Mouse (Mus musculus) MEL (cell line): ENCODE results near the gene Gm43552. TPM values are rescaled to one million over a fixed set of nuclear protein-coding genes. Genes with fewer than 3 reads are reported as not detected.

Experiments used
- DNase-seq: peaks from one replicate; pipeline ENCODE4 v3.0.0; 2011; ENCODE audit warnings: low read depth, low spot score
- H3K27ac ChIP-seq: 2 replicates; pipeline ENCODE4 v1.5.1; 2012; ENCODE audit warnings: low read depth, mild to moderate bottlenecking, control low read depth, low read length, moderate library complexity; ENCODE audit not compliant: control insufficient read depth
- H3K27me3 ChIP-seq, 2 experiments: fragments of 150-350 bp in 1 of 2; sonication (generic) in 1 of 2; 2 replicates each; pipeline ENCODE4 v1.6.1; 2012; ENCODE audit warnings: low read length in 2 of 2, mild to moderate bottlenecking in 2 of 2, improper control_type of control experiment in 1 of 2, moderate library complexity in 1 of 2; ENCODE audit not compliant: insufficient read depth in 2 of 2, control insufficient read depth in 1 of 2
- H3K36me3 ChIP-seq, 2 experiments: 2 replicates each; pipeline ENCODE4 v1.6.1; 2012 to 2014; ENCODE audit warnings: low read length in 2 of 2, improper control_type of control experiment in 1 of 2, inconsistent platforms in 1 of 2, mild to moderate bottlenecking in 1 of 2; ENCODE audit not compliant: insufficient read depth in 2 of 2, control insufficient read depth in 1 of 2
- H3K4me1 ChIP-seq, 2 experiments: fragments of 150-350 bp in 1 of 2; sonication (generic) in 1 of 2; 2 replicates each; pipeline ENCODE4 v1.6.1; 2012; ENCODE audit warnings: low read length in 2 of 2, improper control_type of control experiment in 1 of 2, mild to moderate bottlenecking in 1 of 2; ENCODE audit not compliant: insufficient read depth in 2 of 2, control insufficient read depth in 1 of 2
- H3K4me3 ChIP-seq, 2 experiments: fragments of 150-350 bp in 1 of 2; sonication (generic) in 1 of 2; 2 replicates each; pipeline ENCODE4 v1.5.1; 2012; ENCODE audit warnings: low read depth in 2 of 2, low read length in 2 of 2, mild to moderate bottlenecking in 2 of 2, moderate library complexity in 2 of 2, control low read depth in 1 of 2, improper control_type of control experiment in 1 of 2; ENCODE audit not compliant: control insufficient read depth in 1 of 2, insufficient read depth in 1 of 2
- H3K79me2 ChIP-seq: 2 replicates; pipeline ENCODE4 v1.6.1; 2012; ENCODE audit warnings: mild to moderate bottlenecking, low read length, moderate library complexity; ENCODE audit not compliant: control insufficient read depth, poor library complexity, insufficient read depth
- H3K9ac ChIP-seq: 2 replicates; pipeline ENCODE4 v1.6.1; 2012; ENCODE audit warnings: low read depth, mild to moderate bottlenecking, control low read depth, low read length, moderate library complexity; ENCODE audit not compliant: control insufficient read depth, poor library complexity, severe bottlenecking
- H3K9me3 ChIP-seq: fragments of 150-350 bp; sonication (generic); replicated peaks from 2 replicates; pipeline ENCODE4 v1.6.1; 2012; ENCODE audit warnings: mild to moderate bottlenecking, low read length, improper control_type of control experiment, moderate library complexity; ENCODE audit not compliant: insufficient read depth
- CHD2 ChIP-seq: IDR thresholded peaks from 2 replicates; pipeline ENCODE4 v1.6.1; 2011; ENCODE audit warnings: low read length, improper control_type of control experiment
- CTCF ChIP-seq, 3 experiments: IDR thresholded peaks in 2 of 3; conservative IDR thresholded peaks in 1 of 3; 2 replicates each; pipeline ENCODE4 v1.5.1; 2011 to 2012; ENCODE audit warnings: low read length in 3 of 3, low read depth in 2 of 3, mild to moderate bottlenecking in 2 of 3, improper control_type of control experiment in 1 of 3, inconsistent platforms in 1 of 3, mixed read lengths in 1 of 3, moderate library complexity in 1 of 3; ENCODE audit not compliant: control insufficient read depth in 1 of 3, insufficient read depth in 1 of 3, poor library complexity in 1 of 3, severe bottlenecking in 1 of 3
- EP300 ChIP-seq, 2 experiments: IDR thresholded peaks; 2 replicates each; pipeline ENCODE4 v1.6.1; 2011; ENCODE audit warnings: improper control_type of control experiment in 2 of 2, low read length in 2 of 2, low read depth in 1 of 2, mild to moderate bottlenecking in 1 of 2
- HCFC1 ChIP-seq: IDR thresholded peaks from 2 replicates; pipeline ENCODE4 v1.6.1; 2012; ENCODE audit warnings: low read depth, mild to moderate bottlenecking, inconsistent platforms, low read length, improper control_type of control experiment, moderate library complexity
- JUND ChIP-seq: IDR thresholded peaks from 2 replicates; pipeline ENCODE4 v1.6.1; 2011; ENCODE audit warnings: low read depth, mild to moderate bottlenecking, improper control_type of control experiment, low read length
- MAFK ChIP-seq: IDR thresholded peaks from 2 replicates; pipeline ENCODE4 v1.6.1; 2011; ENCODE audit warnings: low read depth, mild to moderate bottlenecking, low read length, improper control_type of control experiment, borderline replicate concordance
- MYC ChIP-seq: IDR thresholded peaks from 2 replicates; pipeline ENCODE4 v1.6.1; 2011; ENCODE audit warnings: low read depth, mild to moderate bottlenecking, low read length, improper control_type of control experiment, moderate library complexity
- POLR2A ChIP-seq, 2 experiments: IDR thresholded peaks; 2 replicates each; pipeline ENCODE4 v1.6.1; 2011 to 2012; ENCODE audit warnings: low read length in 2 of 2, mild to moderate bottlenecking in 2 of 2, control low read depth in 1 of 2, improper control_type of control experiment in 1 of 2, low read depth in 1 of 2, moderate library complexity in 1 of 2; ENCODE audit not compliant: control insufficient read depth in 1 of 2, insufficient read depth in 1 of 2, poor library complexity in 1 of 2
- RAD21 ChIP-seq: IDR thresholded peaks from 2 replicates; pipeline ENCODE4 v1.6.1; 2011; ENCODE audit warnings: mild to moderate bottlenecking, low read depth, low read length, improper control_type of control experiment
- RCOR1 ChIP-seq: IDR thresholded peaks from 2 replicates; pipeline ENCODE4 v1.6.1; 2012; ENCODE audit warnings: low read depth, mild to moderate bottlenecking, inconsistent platforms, low read length, improper control_type of control experiment
- SIN3A ChIP-seq: IDR thresholded peaks from 2 replicates; pipeline ENCODE4 v1.6.1; 2012; ENCODE audit warnings: low read length, improper control_type of control experiment, inconsistent platforms
- SMC3 ChIP-seq: IDR thresholded peaks from 2 replicates; pipeline ENCODE4 v1.6.1; 2011; ENCODE audit warnings: low read depth, low read length, improper control_type of control experiment
- TAL1 ChIP-seq: IDR thresholded peaks from 2 replicates; pipeline ENCODE4 v1.6.1; 2012; ENCODE audit warnings: mild to moderate bottlenecking, inconsistent platforms, low read length, moderate library complexity, mixed read lengths
- TBP ChIP-seq: IDR thresholded peaks from 2 replicates; pipeline ENCODE4 v1.8.0; 2011; ENCODE audit warnings: low read depth, low read length, improper control_type of control experiment
- UBTF ChIP-seq: IDR thresholded peaks from 2 replicates; pipeline ENCODE4 v1.6.1; 2012; ENCODE audit warnings: low read depth, mild to moderate bottlenecking, inconsistent platforms, low read length, improper control_type of control experiment, moderate library complexity, borderline replicate concordance; ENCODE audit not compliant: insufficient read depth
- USF1 ChIP-seq: IDR thresholded peaks from 2 replicates; pipeline ENCODE4 v1.6.1; 2014; ENCODE audit warnings: low read depth, mild to moderate bottlenecking, inconsistent platforms, low read length, improper control_type of control experiment, moderate library complexity
- ZKSCAN1 ChIP-seq: IDR thresholded peaks from 2 replicates; pipeline ENCODE4 v1.6.1; 2012; ENCODE audit warnings: low read depth, mild to moderate bottlenecking, inconsistent platforms, low read length, improper control_type of control experiment, moderate library complexity
- polyA plus RNA-seq, 2 experiments: library from polyadenylated mRNA; stranded (reverse) in 1 of 2; unstranded in 1 of 2; fragments of >175 nt in 1 of 2; fragments of >200 nt in 1 of 2; gene quantifications; 2 replicates each; pipeline versions ENCODE4 v1.2.1 to v1.2.4; 2012; ENCODE audit warnings: low replicate concordance in 2 of 2, low read depth in 1 of 2; ENCODE audit not compliant: insufficient read length in 2 of 2, insufficient read depth in 1 of 2, missing spikeins in 1 of 2
- total RNA-seq: library from RNA; depleted of rRNA; stranded (reverse); fragments of 300-350 nt; gene quantifications from 2 replicates; pipeline ENCODE4 v1.2.3, GENCODE M21; 2012

Gene Gm43552
- total and polyA plus RNA-seq, 3 experiments = 1.7 TPM; not detected in 2

DNA sequence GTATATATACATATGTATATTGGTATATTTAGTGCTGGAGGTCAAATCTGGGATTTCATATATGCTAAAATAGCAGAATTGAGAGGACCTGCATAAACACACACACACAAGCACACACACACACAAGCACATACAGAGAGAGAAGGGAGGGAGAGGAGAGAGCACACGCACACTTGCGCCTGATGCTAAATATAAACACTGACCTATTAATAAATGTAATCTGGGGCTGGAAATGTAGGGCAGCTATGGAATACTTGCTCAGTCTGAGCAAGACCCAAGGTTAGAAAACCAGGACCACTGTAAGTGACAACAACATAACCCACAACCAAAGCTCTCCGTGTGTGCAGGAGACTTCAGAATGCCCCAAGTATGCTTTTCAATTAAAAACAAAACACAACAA lies 33.2 kb downstream of the Gm43552 start:
- Histone ChIP-seq H3K4me3 (no peak overlapping the region), H3K36me3 (no peaks in the 10 kb centered on the region; a peak in 1 of 4 replicates), H3K27me3 (no peaks in the 10 kb centered on the region), H3K27ac (no peak overlapping the region), H3K4me1 (no peaks in the 10 kb centered on the region), H3K9me3 (no peaks in the 10 kb centered on the region), H3K9ac (no peak overlapping the region), H3K79me2 (no peaks in the 10 kb centered on the region)
- no peak for TF ChIP-seq MAFK
- TF ChIP-seq UBTF = no peak
- TF ChIP-seq MYC = no peak
- TF ChIP-seq CTCF (IDR thresholded peaks at IDR 0.05 in 2 of 3, conservative IDR thresholded peaks at IDR 0.05 in 1 of 3; ENCODE audit: control insufficient read depth in 1 of 3, insufficient read depth in 1 of 3, low read depth in 2 of 3, low read length in 3 of 3, poor library complexity in 1 of 3, severe bottlenecking in 1 of 3) = no peak
- no peak for TF ChIP-seq SIN3A
- TF ChIP-seq HCFC1 = no peak
- TF ChIP-seq RAD21 = no peak
- TF ChIP-seq USF1 = no peak
- no peak for TF ChIP-seq EP300 (IDR thresholded peaks at IDR 0.05; ENCODE audit: low read depth in 1 of 2, low read length in 2 of 2)
- TF ChIP-seq ZKSCAN1 = no peak
- no peak for DNase-seq

DNA sequence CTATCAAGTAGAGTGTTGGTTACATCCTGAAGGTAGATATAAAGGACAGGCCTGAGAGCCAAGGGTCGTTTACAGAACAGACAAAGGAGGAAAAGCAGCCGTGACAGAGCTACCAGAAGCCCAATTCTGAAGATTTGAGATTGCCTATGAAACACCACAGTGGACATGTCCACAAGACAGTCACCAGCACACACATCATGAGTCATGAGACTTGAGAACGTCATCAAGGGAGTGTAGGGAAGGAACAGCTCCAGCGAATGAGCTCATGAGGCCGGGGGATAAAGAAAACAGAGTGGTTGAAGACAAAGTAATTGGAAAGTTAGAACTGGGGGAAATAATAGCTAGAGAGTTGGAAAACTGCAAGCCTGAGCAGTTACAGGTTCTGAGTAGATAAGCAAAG lies 34.8 kb downstream of the Gm43552 start:
- no peak for DNase-seq
- no peaks in the 10 kb centered on the region; a peak in 1 of 4 replicates for H3K36me3 ChIP-seq
- no peaks in the 10 kb centered on the region for H3K4me1 ChIP-seq
- no peak overlapping the region for H3K9ac ChIP-seq
- no peaks in the 10 kb centered on the region for H3K79me2 ChIP-seq
- no peak overlapping the region for H3K4me3 ChIP-seq
- no peaks in the 10 kb centered on the region for H3K9me3 ChIP-seq
- no peak overlapping the region for H3K27ac ChIP-seq
- no peak for TF ChIP-seq CHD2
- TF ChIP-seq SMC3 = no peak
- TF ChIP-seq RCOR1 = no peak
- no peak for TF ChIP-seq TAL1
- TF ChIP-seq TBP = no peak
- TF ChIP-seq JUND = no peak
- no peak for TF ChIP-seq POLR2A (IDR thresholded peaks at IDR 0.05; ENCODE audit: control insufficient read depth in 1 of 2, insufficient read depth in 1 of 2, low read depth in 1 of 2, low read length in 2 of 2, poor library complexity in 1 of 2)
- no peak for TF ChIP-seq MYC
- no peaks in the 10 kb centered on the region for H3K27me3 ChIP-seq
